17 mouse cellular contexts compared by ENCODE assay signal in the genomic region with DNA sequence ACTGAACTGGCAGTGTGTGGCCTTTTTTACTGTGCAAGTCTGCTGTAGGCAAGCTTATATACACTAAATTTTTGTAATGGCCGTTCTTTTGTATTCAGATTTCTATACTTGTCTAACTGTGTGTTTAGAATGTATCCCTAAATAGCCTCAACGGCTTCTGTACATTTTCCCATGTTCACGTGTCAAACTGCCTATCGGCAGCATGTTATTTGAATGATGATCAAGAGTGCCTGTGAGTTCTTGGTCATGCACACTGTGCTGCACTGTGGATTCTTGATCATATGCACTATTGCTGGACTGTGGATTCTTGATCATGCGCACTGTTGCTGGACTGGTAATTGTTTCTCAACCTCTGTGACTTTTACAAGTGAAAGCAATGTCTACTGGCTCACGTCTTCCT.
DNase-seq lines count a peak whose midpoint lies in the region; ATAC-seq and TF ChIP-seq lines count a peak whose summit lies in the region.
"Had no signal": no experiment of that assay in that cellular context is flagged by ENCODE, and none has a peak within 500 bp of the region (broad histone marks: within the 10 kb centered on the region; RNA-seq: fewer than 3 reads in every experiment).

No protein-coding gene starts in this region.

- H3K36me3 ChIP-seq in forebrain, embryonic 12.5 days (replicated peaks), result no peaks in the 10 kb centered on the region
- no peaks in the 10 kb centered on the region for H3K36me3 ChIP-seq in forebrain, embryonic 16.5 days (ENCODE audit: control insufficient read depth, insufficient read depth)
- H3K36me3 ChIP-seq in kidney, postnatal 0 days (ENCODE audit: insufficient read depth, low read length), result no peaks in the 10 kb centered on the region
- no peaks in the 10 kb centered on the region for H3K36me3 ChIP-seq in embryonic facial prominence, embryonic 10.5 days (replicated peaks)
- no peaks in the 10 kb centered on the region for H3K36me3 ChIP-seq in forebrain, embryonic 14.5 days (ENCODE audit: control insufficient read depth, insufficient read depth, low read length)
- H3K36me3 ChIP-seq: heart, embryonic 15.5 days; hindbrain, embryonic 13.5 days had no signal

- H3K27ac ChIP-seq in forebrain, embryonic 12.5 days, result peak overlapping the region; percentile 61
- no peak overlapping the region for H3K27ac ChIP-seq in forebrain, embryonic 16.5 days (ENCODE audit: low read length)
- H3K27ac ChIP-seq in kidney, postnatal 0 days, result 0 out of 2 replicates have a peak overlapping the region, but pooled peaks have one; percentile 51
- H3K27ac ChIP-seq in embryonic facial prominence, embryonic 10.5 days (replicated peaks), result peak overlapping the region; percentile 42
- H3K27ac ChIP-seq in forebrain, embryonic 14.5 days (ENCODE audit: low read depth, low read length), result peak overlapping the region; percentile 4
- H3K27ac ChIP-seq: heart, embryonic 15.5 days had no signal

- no peak for TF ChIP-seq CTCF in kidney, postnatal 0 days (IDR thresholded peaks at IDR 0.05; ENCODE audit: low read depth)

- WGBS in forebrain, embryonic 12.5 days, result 66% methylated on average over 6 of the region's 6 CpGs
- WGBS in forebrain, embryonic 16.5 days, result 58% methylated on average over 6 of the region's 6 CpGs
- WGBS in kidney, postnatal 0 days, result 46% methylated on average over 6 of the region's 6 CpGs
- WGBS in embryonic facial prominence, embryonic 10.5 days, result 81% methylated on average over 6 of the region's 6 CpGs
- whole genome bisulfite sequencing in forebrain, embryonic 14.5 days, result 63% methylated on average over 6 of the region's 6 CpGs

- H3K9ac ChIP-seq in forebrain, embryonic 12.5 days, result no peak overlapping the region
- no peak overlapping the region for H3K9ac ChIP-seq in forebrain, embryonic 16.5 days (replicated peaks; ENCODE audit: low read depth, low read length)
- no peak overlapping the region for H3K9ac ChIP-seq in kidney, postnatal 0 days (ENCODE audit: low read depth, low read length)
- H3K9ac ChIP-seq in forebrain, embryonic 14.5 days (ENCODE audit: low read length), result no peak overlapping the region
- H3K9ac ChIP-seq: heart, embryonic 15.5 days had no signal

- peaks cover 43% of the 10 kb centered on the region for H3K4me1 ChIP-seq in forebrain, embryonic 12.5 days
- peaks cover 17% of the 10 kb centered on the region for H3K4me1 ChIP-seq in forebrain, embryonic 16.5 days (replicated peaks; ENCODE audit: control insufficient read depth, insufficient read depth, low read length)
- H3K4me1 ChIP-seq in kidney, postnatal 0 days (replicated peaks; ENCODE audit: insufficient read depth, low read length), result 0 out of 2 replicates have a peak, but pooled peaks cover 17% of the 10 kb centered on the region
- H3K4me1 ChIP-seq in embryonic facial prominence, embryonic 10.5 days, result peaks cover 55% of the 10 kb centered on the region
- H3K4me1 ChIP-seq in forebrain, embryonic 14.5 days (ENCODE audit: control insufficient read depth, insufficient read depth, low read length), result peaks cover 28% of the 10 kb centered on the region

- ATAC-seq in forebrain, embryonic 12.5 days (ENCODE audit: low FRiP score), result no peak
- ATAC-seq in forebrain, embryonic 16.5 days, result no peak
- no peak for ATAC-seq in kidney, postnatal 0 days (replicated peaks; ENCODE audit: low FRiP score, low read depth)
- ATAC-seq in forebrain, embryonic 14.5 days, result no peak
- ATAC-seq: intestine, postnatal 0 days had no signal

- H3K27me3 ChIP-seq in forebrain, embryonic 12.5 days, result no peaks in the 10 kb centered on the region
- no peaks in the 10 kb centered on the region for H3K27me3 ChIP-seq in forebrain, embryonic 16.5 days (replicated peaks; ENCODE audit: control insufficient read depth, insufficient read depth, low read length)
- no peaks in the 10 kb centered on the region for H3K27me3 ChIP-seq in kidney, postnatal 0 days (ENCODE audit: insufficient read depth, low read length)
- no peaks in the 10 kb centered on the region for H3K27me3 ChIP-seq in embryonic facial prominence, embryonic 10.5 days (replicated peaks; ENCODE audit: low read depth, poor library complexity, severe bottlenecking)
- no peaks in the 10 kb centered on the region for H3K27me3 ChIP-seq in forebrain, embryonic 14.5 days (replicated peaks; ENCODE audit: control insufficient read depth, insufficient read depth, low read length)
- H3K27me3 ChIP-seq: heart, embryonic 15.5 days; hindbrain, embryonic 13.5 days had no signal

- no peak overlapping the region for H3K4me3 ChIP-seq in forebrain, embryonic 12.5 days (replicated peaks)
- no peak overlapping the region for H3K4me3 ChIP-seq in forebrain, embryonic 16.5 days (replicated peaks; ENCODE audit: low read length)
- no peak overlapping the region for H3K4me3 ChIP-seq in kidney, postnatal 0 days (replicated peaks; ENCODE audit: low read depth, low read length)
- no peak overlapping the region for H3K4me3 ChIP-seq in embryonic facial prominence, embryonic 10.5 days
- H3K4me3 ChIP-seq in forebrain, embryonic 14.5 days (ENCODE audit: low read depth, low read length), result no peak overlapping the region
- H3K4me3 ChIP-seq: heart, embryonic 15.5 days; hindbrain, embryonic 13.5 days had no signal

- no peak for DNase-seq in kidney, postnatal 0 days (ENCODE audit: low spot score)
- DNase-seq in kidney, adult 9 months, result no peak
- DNase-seq in embryonic facial prominence, embryonic 10.5 days (ENCODE audit: low spot score), result no peak
- no peak for DNase-seq in forebrain, embryonic 14.5 days (ENCODE audit: low spot score)
- no peak for DNase-seq in Muller cell, postnatal 12 days (ENCODE audit: inconsistent ontology term)
- DNase-seq in spleen, adult 12 weeks (ENCODE audit: low spot score), result no peak
- DNase-seq: adrenal gland, postnatal 14 days; cerebellum, adult 11-12 months; cerebellum, postnatal 25 days; layer of hippocampus, postnatal 36 days; retina, postnatal 1 day had no signal

- H3K4me2 ChIP-seq in forebrain, embryonic 12.5 days, result no peak overlapping the region
- no peak overlapping the region for H3K4me2 ChIP-seq in forebrain, embryonic 16.5 days (ENCODE audit: low read length)
- no peak overlapping the region for H3K4me2 ChIP-seq in kidney, postnatal 0 days (ENCODE audit: low read length)
- no peak overlapping the region for H3K4me2 ChIP-seq in forebrain, embryonic 14.5 days (ENCODE audit: low read length)
- H3K4me2 ChIP-seq: heart, embryonic 15.5 days; hindbrain, embryonic 13.5 days; liver, embryonic 11.5 days had no signal

- no peaks in the 10 kb centered on the region for H3K9me3 ChIP-seq in forebrain, embryonic 12.5 days
- H3K9me3 ChIP-seq in forebrain, embryonic 16.5 days (ENCODE audit: control insufficient read depth, low read length), result no peaks in the 10 kb centered on the region
- H3K9me3 ChIP-seq in kidney, postnatal 0 days (replicated peaks; ENCODE audit: low read length), result no peaks in the 10 kb centered on the region
- H3K9me3 ChIP-seq in embryonic facial prominence, embryonic 10.5 days, result no peaks in the 10 kb centered on the region
- no peaks in the 10 kb centered on the region for H3K9me3 ChIP-seq in forebrain, embryonic 14.5 days (replicated peaks; ENCODE audit: control insufficient read depth, low read length)
- H3K9me3 ChIP-seq: heart, embryonic 15.5 days; hindbrain, embryonic 13.5 days had no signal
